Mouse (Mus musculus) 3T3-L1 (cell line): Measurements from ENCODE around the gene Foxe3.

Source experiments
- DNase-seq: peaks from one replicate; pipeline ENCODE4 v3.0.0-alpha.2; 2015; ENCODE audit warnings: low read depth, low spot score

The Foxe3 gene

DNA sequence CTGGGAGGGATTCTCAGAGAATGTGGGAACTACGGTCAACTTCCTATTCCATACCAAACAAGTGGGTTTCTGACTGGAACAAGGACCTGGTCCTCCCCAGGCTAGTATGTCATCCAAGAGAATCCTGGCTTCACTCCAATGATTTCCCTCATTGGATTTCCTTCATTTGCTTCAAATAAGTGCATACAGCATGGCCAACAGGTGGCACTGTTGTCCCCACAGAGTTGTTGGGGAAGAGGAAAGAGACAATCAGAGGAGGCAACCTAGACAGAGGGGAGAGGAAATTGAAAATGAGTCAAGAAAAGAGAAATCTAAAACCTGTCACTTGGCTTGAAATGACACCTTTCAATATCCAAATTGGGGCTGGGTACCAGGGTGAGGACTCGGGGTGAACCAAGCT lies 8.7 kb downstream of the Foxe3 start:
- DNase-seq, result peak; percentile 81

- no peak for DNase-seq
These were observed 9.8 kb downstream of the Foxe3 start for GRCm38 (mm10) chr4:114916056-114916455.

GRCm38 (mm10) chr4:114913594-114913962 lies 12.2 kb downstream of the Foxe3 start:
- DNase-seq, result no peak

GRCm38 (mm10) chr4:114912705-114913593 lies 12.9 kb downstream of the Foxe3 start:
- DNase-seq, result no peak

- peak; percentile 80 for DNase-seq
These were observed 16.0 kb downstream of the Foxe3 start for GRCm38 (mm10) chr4:114909602-114910484.

DNA sequence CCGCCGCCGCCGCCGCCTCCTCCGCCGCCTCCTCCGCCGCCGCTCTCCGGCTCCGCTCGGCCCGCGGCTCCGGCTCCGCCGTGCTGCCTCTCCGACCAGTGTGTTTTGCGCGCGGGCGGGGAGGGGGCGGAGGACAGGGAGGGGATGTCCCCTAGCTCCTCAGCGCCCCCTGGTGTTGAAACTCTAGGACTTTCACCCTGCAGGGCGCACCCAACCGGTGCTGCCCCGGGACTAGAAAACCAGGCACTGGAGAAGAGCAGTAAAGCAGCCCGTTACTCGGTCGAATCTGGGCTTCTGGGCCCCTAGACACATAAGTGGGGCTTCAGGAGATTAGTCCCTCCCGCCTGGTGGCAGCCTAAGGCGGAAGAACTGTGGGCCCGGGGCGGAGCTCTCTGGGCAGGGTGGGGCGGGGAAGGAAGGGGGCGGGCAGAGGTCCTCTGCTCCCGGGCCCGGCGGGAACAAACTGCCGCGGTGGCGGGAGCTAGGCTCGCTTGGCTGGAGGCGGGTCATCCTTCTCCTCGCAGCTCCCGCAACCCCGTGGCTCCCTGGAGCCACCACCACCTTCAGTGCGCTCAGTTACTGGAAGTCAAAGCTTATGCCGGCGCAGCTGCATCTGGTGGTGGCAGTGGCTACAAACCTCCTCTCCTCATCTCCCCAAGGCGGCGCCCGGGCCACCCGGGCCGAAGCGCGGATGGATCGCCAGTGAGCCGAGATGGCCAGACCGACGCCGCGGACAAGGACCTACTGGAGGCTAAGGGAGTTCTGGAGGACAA lies 16.8 kb downstream of the Foxe3 start, which contains the start of gene Foxd2:
Gene Foxd2 (minus strand): TSS at position 45 of the 773 bp plus-strand sequence.
- peak; percentile 91 for DNase-seq

GRCm38 (mm10) chr4:114907951-114908828 lies 17.6 kb downstream of the Foxe3 start:
- no peak for DNase-seq

GRCm38 (mm10) chr4:114907056-114907917 lies 18.5 kb downstream of the Foxe3 start:
- no peak for DNase-seq

DNA sequence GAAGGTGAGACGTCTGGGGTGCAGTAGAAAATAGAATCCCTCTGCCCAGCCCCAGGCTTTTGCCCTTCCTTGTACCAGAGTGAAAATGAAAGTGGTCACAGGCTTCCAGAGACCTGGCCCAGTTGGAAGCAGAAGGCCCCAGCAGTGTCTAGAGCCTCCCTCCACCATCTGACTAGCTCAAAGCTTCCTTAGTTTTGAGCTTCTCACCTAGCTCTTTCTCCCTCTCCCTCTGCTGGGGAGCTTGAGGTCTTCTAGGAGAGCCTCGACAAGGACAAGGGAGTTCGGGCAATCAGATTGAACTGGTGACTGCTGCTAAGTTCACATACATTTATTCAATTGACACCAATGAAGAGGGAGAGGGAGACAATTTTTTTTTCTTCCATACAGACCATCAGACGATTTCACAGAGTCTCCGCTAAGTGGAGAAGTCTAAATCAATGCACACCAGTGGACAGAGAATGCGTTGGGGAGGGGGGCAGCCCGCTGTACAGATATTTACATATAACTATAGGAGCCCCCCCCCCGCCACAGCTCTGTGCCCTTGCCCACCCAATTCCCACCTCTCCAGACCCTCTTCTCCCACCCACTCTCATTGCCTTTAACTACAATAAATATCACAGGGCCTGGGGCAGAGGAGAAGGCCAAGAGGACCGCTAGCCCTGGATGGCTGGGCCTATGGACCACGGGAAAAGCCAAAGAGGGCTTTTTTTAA lies 19.7 kb downstream of the Foxe3 start:
- DNase-seq, result no peak

DNA sequence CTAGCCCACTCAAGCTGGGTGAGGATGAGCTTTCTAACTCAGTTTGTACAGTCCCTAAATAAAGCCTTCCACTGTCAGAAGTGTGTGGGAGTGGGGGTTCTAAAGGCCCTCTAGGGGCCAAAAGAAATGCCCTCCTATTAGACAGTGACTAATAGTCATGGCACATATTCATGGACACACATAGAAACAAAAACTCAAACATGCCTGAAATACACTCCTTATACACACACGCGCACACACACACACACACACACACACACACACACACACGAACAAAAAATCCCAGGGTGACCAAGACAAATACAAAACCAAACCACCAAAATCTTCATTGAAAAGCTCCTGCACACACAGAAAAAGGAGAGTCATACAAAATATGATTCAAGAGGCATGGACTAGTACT lies 20.3 kb downstream of the Foxe3 start:
- no peak for DNase-seq

DNA sequence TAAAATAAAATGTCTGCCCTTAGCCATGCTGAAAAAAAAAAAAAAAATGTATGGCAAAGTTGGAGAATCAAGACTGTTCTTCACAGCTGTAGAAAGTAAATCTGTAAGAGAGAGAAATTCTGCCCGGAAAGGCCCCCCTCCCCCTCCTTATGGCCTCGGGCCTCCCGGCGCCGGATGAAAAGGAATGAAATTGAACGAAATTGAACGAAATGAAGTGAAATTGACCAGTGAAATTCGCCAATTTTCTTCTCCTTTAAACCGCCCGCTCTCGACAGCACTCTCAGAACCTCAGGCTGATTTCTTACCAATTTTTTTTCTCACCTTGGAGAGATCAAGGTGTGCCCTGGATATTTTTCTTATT lies 22.4 kb downstream of the Foxe3 start:
- no peak for DNase-seq

GRCm38 (mm10) chr4:114902641-114903421 lies 23.0 kb downstream of the Foxe3 start:
- no peak for DNase-seq

DNA sequence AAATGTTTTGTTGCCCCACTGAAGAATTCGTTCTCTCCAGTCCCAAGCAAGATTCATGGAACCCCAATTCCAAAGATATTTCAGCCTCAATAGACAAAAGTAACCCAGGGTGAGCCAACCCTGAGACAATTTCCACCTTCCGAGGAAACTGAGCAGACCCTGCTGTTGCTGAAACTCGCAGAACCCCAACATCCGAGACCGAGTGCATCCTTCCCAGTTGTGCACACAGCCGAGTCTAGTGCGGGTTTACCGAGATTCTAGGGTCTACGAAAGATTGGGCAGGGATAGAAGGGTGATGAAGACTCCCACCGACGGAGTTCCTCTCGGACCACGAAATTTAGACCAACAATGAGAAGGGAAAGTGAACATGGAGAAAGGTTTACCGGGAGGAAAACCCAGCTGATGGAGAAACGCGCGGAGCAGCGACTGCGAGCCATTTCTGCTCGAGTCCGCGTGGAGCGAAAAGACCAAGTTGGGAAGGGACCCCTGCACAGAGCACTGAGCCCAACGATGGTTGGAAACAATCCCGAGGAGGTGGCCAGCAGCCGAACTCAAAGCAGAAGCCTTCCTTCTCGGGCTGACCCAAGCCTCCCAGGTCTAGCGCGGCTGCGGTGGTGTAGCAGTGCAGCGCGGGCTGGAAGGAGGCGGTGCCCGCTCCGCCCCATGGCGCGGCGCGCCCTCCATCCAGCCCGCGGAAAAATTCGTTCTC lies 24.0 kb downstream of the Foxe3 start:
- no peak for DNase-seq

DNA sequence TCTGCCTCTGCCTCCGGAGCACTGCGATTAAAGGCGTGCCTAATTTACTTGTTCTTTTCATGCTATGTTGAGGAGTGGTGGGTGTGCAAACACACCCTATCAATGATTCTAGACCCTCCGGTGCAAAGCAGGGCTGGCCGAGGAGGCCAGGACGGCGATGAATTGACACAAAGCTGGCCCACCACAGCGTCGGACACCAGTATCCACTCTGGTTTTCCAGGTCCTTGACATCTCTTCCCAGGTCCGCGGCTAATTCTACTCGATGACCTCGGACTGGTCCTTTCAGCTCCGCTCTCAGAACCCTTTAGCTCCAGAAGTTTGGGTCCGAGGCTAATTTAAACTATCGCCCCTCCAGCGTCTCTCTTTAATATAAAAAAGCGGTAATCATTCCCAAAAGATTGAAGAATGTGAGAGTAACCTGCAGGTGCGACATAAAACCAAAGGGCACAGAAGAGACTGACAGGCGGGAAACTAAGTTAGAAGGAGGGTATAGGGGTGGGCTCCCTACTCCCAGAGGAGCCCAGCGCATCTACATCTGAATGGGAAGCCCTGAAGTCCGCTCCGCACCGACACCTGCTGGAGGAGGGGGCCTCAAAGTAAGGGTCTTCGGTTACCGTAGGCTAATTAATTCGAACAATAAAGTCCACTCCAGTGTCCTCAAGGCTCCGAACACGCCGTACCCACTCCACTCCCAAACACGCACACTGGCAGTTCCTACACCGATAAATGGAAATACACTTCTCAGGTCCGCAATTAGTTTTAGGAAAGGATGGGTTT lies 24.8 kb downstream of the Foxe3 start:
- no peak for DNase-seq

DNA sequence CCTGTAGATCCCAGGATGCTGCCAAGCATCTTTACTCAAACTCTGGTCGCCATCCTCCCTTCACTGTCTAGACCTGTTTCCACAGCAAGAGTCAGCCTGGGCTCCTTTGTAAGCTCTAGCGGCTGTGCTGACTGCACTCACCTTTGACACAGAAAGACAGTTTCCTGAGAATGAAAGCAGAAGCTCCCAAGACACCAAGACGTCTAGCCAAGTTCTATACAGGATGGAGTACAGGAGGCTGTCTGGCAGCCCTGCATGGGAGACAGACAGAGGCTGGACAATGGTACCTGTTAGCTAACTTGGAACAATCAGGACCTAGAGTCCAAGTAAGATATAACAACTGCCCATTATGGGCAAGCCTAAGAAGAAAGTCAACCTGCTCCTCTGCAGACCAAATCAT lies 25.9 kb downstream of the Foxe3 start:
- no peak for DNase-seq

DNA sequence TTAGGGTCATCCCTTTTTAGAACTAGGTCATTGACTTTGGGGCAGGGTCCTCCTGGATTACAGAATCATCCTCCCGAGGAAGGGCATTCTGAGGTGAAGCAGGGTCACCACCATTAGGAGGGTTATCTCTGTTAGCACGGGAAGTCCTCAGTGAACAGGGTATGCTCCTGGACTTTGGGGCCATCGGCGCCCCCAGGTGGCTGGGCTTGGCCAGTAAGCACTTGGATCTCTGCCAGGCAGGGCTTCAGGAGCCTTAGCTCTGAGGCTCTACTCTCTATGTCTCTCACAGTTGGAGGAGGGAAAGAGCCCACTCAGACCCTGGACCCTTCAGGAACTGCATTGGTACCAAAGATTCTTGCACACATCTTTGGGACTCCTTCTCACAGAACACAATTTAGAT lies 28.0 kb downstream of the Foxe3 start:
- DNase-seq, result no peak

- no peak for DNase-seq
These were observed 43.6 kb downstream of the Foxe3 start for GRCm38 (mm10) chr4:114882232-114882631.
